Mouse (Mus musculus): ENCODE measurements at regions not wholly inside any gene's neighbourhood (a gene's known extent, or its start where the extent isn't known, plus 50 kb on each side); places are given as distances from the start of the nearest gene placed in this dataset.

- peak; percentile 13; the same call in 1 of the 2 replicates for TF ChIP-seq CTCF (IDR thresholded peaks at IDR 0.05; ENCODE audit: low read depth)
- no peak for TF ChIP-seq EP300 (IDR thresholded peaks at IDR 0.05; ENCODE audit: low read depth)
These were observed 74.5 kb upstream of the Epha4 start for GRCm38 (mm10) chr1:77589423-77589822.

Data from liver, embryonic 14.5 days (tissue).